Mouse (Mus musculus) forebrain, embryonic 14.5 days (tissue): ENCODE results near the gene Sipa1l1. TPM values are rescaled to one million over a fixed set of nuclear protein-coding genes. Genes with fewer than 3 reads are reported as not detected.

Experiments used
- ATAC-seq: fragments of 200-750 bp; cut with Nextera tagmentation; 2 replicates; pipeline ENCODE4 v1.8.0; 2017; ENCODE audit warnings: mild to moderate bottlenecking, moderate library complexity
- DNase-seq: peaks from one replicate; pipeline ENCODE4 v3.0.0-alpha.2; 2015; ENCODE audit warnings: low spot score
- H3K27ac ChIP-seq: fragments of 300-500 bp; sonication (generic); 2 replicates; pipeline ENCODE4 v1.5.1; 2014; ENCODE audit warnings: low read depth, mild to moderate bottlenecking, control low read depth, low read length, moderate library complexity
- H3K27me3 ChIP-seq: fragments of 300-500 bp; sonication (generic); replicated peaks from 2 replicates; pipeline ENCODE4 v1.6.1; 2014; ENCODE audit warnings: low read length, control low read depth, mixed read lengths; ENCODE audit not compliant: control insufficient read depth, insufficient read depth
- H3K36me3 ChIP-seq: fragments of 300-500 bp; sonication (generic); 2 replicates; pipeline ENCODE4 v1.6.1; 2014; ENCODE audit warnings: low read length, control low read depth; ENCODE audit not compliant: control insufficient read depth, insufficient read depth
- H3K4me1 ChIP-seq: fragments of 300-500 bp; sonication (generic); 2 replicates; pipeline ENCODE4 v1.6.1; 2014; ENCODE audit warnings: antibody characterized with exemption, low read length, control low read depth; ENCODE audit not compliant: control insufficient read depth, insufficient read depth
- H3K4me2 ChIP-seq: fragments of 300-500 bp; sonication (generic); 2 replicates; pipeline ENCODE4 v1.6.1; 2014; ENCODE audit warnings: mild to moderate bottlenecking, control low read depth, low read length
- H3K4me3 ChIP-seq: fragments of 300-500 bp; sonication (generic); 2 replicates; pipeline ENCODE4 v1.5.1; 2014; ENCODE audit warnings: low read depth, low read length, control low read depth
- H3K9ac ChIP-seq: fragments of 300-500 bp; sonication (generic); 2 replicates; pipeline ENCODE4 v1.6.1; 2014; ENCODE audit warnings: mild to moderate bottlenecking, low read length, control low read depth, moderate library complexity
- H3K9me3 ChIP-seq: fragments of 300-500 bp; sonication (generic); replicated peaks from 2 replicates; pipeline ENCODE4 v1.6.1; 2016; ENCODE audit warnings: low read length, control low read depth, mixed read lengths; ENCODE audit not compliant: control insufficient read depth
- WGBS: fragments of 180-500 bp; shearing (Covaris S2); extraction: QIAGEN DNeasy Blood & Tissue Kit; methylation state at CpG from one replicate; pipeline ENCODE4 v1.1.7; 2014; 5-methylcytosine and 5-hydroxymethylcytosine counted together
- polyA plus RNA-seq: library from polyadenylated mRNA; unstranded; fragments of >200 nt; fragmentation: Nextera tagmentation; extraction: Ambion mirVana; gene quantifications from 2 replicates; pipeline ENCODE4 v1.2.1, GENCODE M21; 2014

Gene Sipa1l1
- polyA plus RNA-seq, 1 experiment from 2014 or later, result 13.5 TPM

- DNase-seq (peak; percentile 64), ATAC-seq (no peak)
- no peaks in the 10 kb centered on the region for H3K9me3 ChIP-seq
- no peaks in the 10 kb centered on the region for H3K4me1 ChIP-seq
- H3K27me3 ChIP-seq, result no peaks in the 10 kb centered on the region
- H3K27ac ChIP-seq, result no peak overlapping the region
- H3K9ac ChIP-seq, result no peak overlapping the region
- H3K36me3 ChIP-seq, result peaks cover 29% of the 10 kb centered on the region
- no peak overlapping the region for H3K4me2 ChIP-seq
- H3K4me3 ChIP-seq, result no peak overlapping the region
- WGBS, result 86% methylated on average over 15 of the region's 15 CpGs
These were observed 255.7 kb downstream of the Sipa1l1 start for GRCm38 (mm10) chr12:82424783-82425182.

DNA sequence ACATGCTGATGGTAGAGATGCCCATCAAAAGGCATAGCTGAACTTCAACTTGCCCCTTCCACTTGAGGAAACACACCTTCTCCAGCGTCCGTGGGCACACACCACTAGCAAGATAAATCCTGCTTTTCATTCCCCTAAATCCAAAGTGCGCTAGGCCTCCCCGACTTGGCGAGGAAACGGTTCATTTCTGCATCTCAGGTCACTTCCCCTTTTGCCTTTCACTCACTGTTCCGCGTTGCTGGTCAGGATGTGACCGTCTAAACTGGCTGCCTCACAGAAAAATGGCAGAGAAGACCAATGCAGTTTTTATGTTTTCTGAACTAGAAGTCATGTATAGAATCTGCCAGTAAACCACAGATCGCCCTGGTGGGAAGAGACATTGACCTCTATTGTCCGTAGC is 256.7 kb downstream of the Sipa1l1 start:
- Histone ChIP-seq H3K9me3 (no peaks in the 10 kb centered on the region), H3K9ac (no peak overlapping the region), H3K36me3 (peaks cover 29% of the 10 kb centered on the region), H3K4me1 (no peaks in the 10 kb centered on the region), H3K27ac (no peak overlapping the region), H3K4me2 (no peak overlapping the region), H3K4me3 (no peak overlapping the region), H3K27me3 (no peaks in the 10 kb centered on the region)
- WGBS, result 92% methylated on average over 11 of the region's 11 CpGs
- ATAC-seq (no peak), DNase-seq (no peak)

- Histone ChIP-seq H3K4me2 (no peak overlapping the region), H3K27ac (no peak overlapping the region), H3K4me1 (no peaks in the 10 kb centered on the region), H3K36me3 (peaks cover 26% of the 10 kb centered on the region), H3K9ac (no peak overlapping the region), H3K27me3 (no peaks in the 10 kb centered on the region), H3K4me3 (no peak overlapping the region), H3K9me3 (no peaks in the 10 kb centered on the region)
- no peak for ATAC-seq
- DNase-seq, result no peak
- 89% methylated on average over 2 of the region's 2 CpGs for WGBS
These were observed 258.3 kb downstream of the Sipa1l1 start for GRCm38 (mm10) chr12:82427416-82427815.

GRCm38 (mm10) chr12:82428466-82428865 is 259.3 kb downstream of the Sipa1l1 start:
- no peak overlapping the region for H3K4me2 ChIP-seq
- H3K9me3 ChIP-seq, result no peaks in the 10 kb centered on the region
- no peak overlapping the region for H3K4me3 ChIP-seq
- DNase-seq (no peak), ATAC-seq (no peak)
- no peak overlapping the region for H3K9ac ChIP-seq
- peaks cover 18% of the 10 kb centered on the region; the same call in 1 of the 2 replicates for H3K36me3 ChIP-seq
- no peaks in the 10 kb centered on the region for H3K27me3 ChIP-seq
- no peaks in the 10 kb centered on the region for H3K4me1 ChIP-seq
- H3K27ac ChIP-seq, result no peak overlapping the region
- WGBS, result 88% methylated on average over 9 of the region's 9 CpGs

- no peak overlapping the region for H3K4me2 ChIP-seq
- H3K4me3 ChIP-seq, result no peak overlapping the region
- WGBS, result 42% methylated on average over 4 of the region's 4 CpGs
- H3K36me3 ChIP-seq, result peaks cover 18% of the 10 kb centered on the region; the same call in 1 of the 2 replicates
- H3K27ac ChIP-seq, result no peak overlapping the region
- H3K4me1 ChIP-seq, result no peaks in the 10 kb centered on the region
- no peak overlapping the region for H3K9ac ChIP-seq
- no peaks in the 10 kb centered on the region for H3K27me3 ChIP-seq
- ATAC-seq (no peak), DNase-seq (no peak)
- no peaks in the 10 kb centered on the region for H3K9me3 ChIP-seq
These were observed 264.2 kb downstream of the Sipa1l1 start for GRCm38 (mm10) chr12:82433311-82433710.

DNA sequence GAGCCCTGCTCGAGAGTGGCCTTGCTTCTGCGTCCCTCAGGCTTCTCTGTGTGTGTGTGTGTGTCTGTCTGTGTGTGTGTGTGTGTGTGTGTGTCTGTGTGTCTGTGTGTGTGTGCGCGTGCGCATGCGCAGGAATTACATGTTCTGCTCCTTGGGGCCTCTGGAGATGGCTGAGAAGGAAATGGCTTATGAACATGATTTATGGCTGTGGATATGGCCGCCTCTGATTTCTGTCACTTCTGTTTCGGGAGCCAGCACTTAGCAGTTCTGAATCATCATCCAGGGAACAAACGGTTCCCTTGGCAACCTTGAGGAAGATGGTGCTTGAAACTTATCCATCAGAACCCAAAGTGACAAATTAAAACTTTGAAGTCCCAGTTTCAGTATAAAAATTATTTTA is 265.5 kb downstream of the Sipa1l1 start:
- H3K4me3 ChIP-seq, result no peak overlapping the region
- 89% methylated on average over 9 of the region's 9 CpGs for WGBS
- H3K9me3 ChIP-seq, result no peaks in the 10 kb centered on the region
- H3K36me3 ChIP-seq, result peaks cover 22% of the 10 kb centered on the region; the same call in 1 of the 2 replicates
- H3K4me2 ChIP-seq, result no peak overlapping the region
- no peak overlapping the region for H3K27ac ChIP-seq
- ATAC-seq (no peak), DNase-seq (no peak)
- H3K27me3 ChIP-seq, result no peaks in the 10 kb centered on the region
- H3K4me1 ChIP-seq, result no peaks in the 10 kb centered on the region
- no peak overlapping the region for H3K9ac ChIP-seq

DNA sequence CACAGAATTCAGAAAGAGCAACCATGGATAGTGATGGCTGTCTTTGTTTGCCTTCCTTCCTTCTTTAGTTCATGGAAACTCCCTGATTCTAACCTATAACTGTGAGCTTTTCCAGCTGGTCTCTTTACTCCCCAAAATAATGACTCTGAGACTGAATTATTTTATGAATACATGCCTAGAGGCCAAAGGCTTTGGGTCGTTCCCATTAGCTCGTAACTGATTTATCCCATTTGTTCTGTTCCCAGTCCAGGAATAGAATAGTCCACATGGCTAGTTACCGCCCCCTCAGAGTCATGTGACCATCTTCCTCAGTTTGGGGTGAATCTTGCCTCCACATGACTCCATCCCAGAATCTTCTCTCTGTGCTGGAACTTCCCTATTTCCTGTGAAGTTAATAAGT is 272.4 kb downstream of the Sipa1l1 start:
- peaks cover 24% of the 10 kb centered on the region for H3K36me3 ChIP-seq
- H3K4me3 ChIP-seq, result no peak overlapping the region
- H3K9me3 ChIP-seq, result no peaks in the 10 kb centered on the region
- no peak overlapping the region for H3K4me2 ChIP-seq
- ATAC-seq, result no peak
- no peaks in the 10 kb centered on the region for H3K27me3 ChIP-seq
- no peak overlapping the region for H3K9ac ChIP-seq
- 83% methylated on average over 3 of the region's 3 CpGs for WGBS
- DNase-seq, result no peak
- H3K27ac ChIP-seq, result no peak overlapping the region
- no peaks in the 10 kb centered on the region for H3K4me1 ChIP-seq

GRCm38 (mm10) chr12:82446609-82447024 is 277.5 kb downstream of the Sipa1l1 start:
- H3K27ac ChIP-seq, result no peak overlapping the region
- H3K9ac ChIP-seq, result no peak overlapping the region
- no peaks in the 10 kb centered on the region for H3K27me3 ChIP-seq
- H3K36me3 ChIP-seq, result peaks cover 24% of the 10 kb centered on the region
- ATAC-seq, result no peak
- no peaks in the 10 kb centered on the region for H3K9me3 ChIP-seq
- H3K4me2 ChIP-seq, result no peak overlapping the region
- 94% methylated on average over 8 of the region's 8 CpGs for WGBS
- no peak overlapping the region for H3K4me3 ChIP-seq
- H3K4me1 ChIP-seq, result no peaks in the 10 kb centered on the region
- no peak for DNase-seq

DNA sequence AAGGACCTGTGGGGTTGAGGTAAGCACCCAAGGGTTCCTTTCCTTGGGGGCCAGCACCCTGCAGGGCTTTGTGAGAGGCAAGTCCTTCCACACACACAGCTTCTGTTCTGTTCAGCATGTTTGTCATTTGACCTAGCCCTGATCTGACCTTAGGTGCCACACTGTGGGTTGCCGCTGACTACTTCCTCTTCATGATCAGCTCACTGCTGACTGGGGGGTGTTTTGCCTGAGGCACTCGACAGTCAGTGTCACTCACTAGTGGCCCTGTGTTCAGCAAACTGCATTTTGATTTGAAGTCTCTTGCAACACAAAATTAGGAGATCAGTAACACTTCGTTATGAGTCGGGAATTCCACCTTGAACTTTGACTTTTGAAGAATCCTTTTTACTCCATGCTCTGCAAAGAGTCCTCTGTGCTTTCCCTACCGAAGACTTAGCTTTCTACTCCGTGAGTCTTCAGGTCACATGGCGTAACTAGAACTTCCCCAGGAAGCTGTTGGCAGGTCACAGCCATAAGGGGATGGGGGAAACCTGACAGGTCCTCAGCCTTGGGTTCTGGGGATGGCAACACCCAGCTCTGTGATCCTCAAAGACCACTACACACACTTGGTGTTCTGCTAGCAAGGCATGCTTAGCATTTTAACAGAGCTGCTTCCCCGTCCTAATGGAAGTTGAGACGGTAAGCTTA is 279.2 kb downstream of the Sipa1l1 start:
- Histone ChIP-seq H3K27ac (no peak overlapping the region), H3K36me3 (peaks cover 24% of the 10 kb centered on the region), H3K4me3 (no peak overlapping the region), H3K9ac (no peak overlapping the region), H3K4me1 (no peaks in the 10 kb centered on the region), H3K9me3 (no peaks in the 10 kb centered on the region), H3K27me3 (no peaks in the 10 kb centered on the region), H3K4me2 (no peak overlapping the region)
- no peak for DNase-seq
- WGBS, result 92% methylated on average over 9 of the region's 9 CpGs
- no peak for ATAC-seq
